Mouse (Mus musculus): Measurements from ENCODE around the gene Prss47.

Prss47 gene

DNA sequence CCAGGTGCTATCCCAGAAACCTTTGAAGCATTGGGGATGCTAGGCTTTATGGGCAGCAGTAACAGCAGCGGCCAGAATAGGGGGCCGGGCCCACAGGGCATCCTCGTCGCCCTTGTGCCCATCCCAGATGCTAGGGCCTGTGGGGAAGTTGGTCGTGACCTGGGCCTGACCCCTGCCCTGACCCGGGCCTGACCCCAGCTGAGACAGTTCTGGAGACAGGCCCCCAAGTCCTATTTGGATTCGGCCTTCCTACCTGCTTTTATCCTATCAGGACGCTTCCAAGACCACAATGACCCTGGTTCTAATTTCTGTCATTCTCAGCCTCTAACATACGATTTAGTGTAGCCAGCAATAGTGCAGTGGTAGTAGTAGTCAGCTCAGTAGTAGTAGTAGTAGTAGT is at the start of gene Prss47:
TSS of gene Prss47 (minus strand) at position 101 of the 400 bp plus-strand sequence.
- no peak for DNase-seq (ENCODE audit: low spot score)

GRCm38 (mm10) chr13:65101232-65101631 is 48.7 kb upstream of the Prss47 start:
- no peak for DNase-seq (ENCODE audit: low spot score)

- DNase-seq (ENCODE audit: low spot score) = no peak
These were observed 48.1 kb upstream of the Prss47 start for GRCm38 (mm10) chr13:65100678-65101077.

GRCm38 (mm10) chr13:65097018-65097417 is 44.5 kb upstream of the Prss47 start:
- no peak for DNase-seq (ENCODE audit: low spot score)

DNA sequence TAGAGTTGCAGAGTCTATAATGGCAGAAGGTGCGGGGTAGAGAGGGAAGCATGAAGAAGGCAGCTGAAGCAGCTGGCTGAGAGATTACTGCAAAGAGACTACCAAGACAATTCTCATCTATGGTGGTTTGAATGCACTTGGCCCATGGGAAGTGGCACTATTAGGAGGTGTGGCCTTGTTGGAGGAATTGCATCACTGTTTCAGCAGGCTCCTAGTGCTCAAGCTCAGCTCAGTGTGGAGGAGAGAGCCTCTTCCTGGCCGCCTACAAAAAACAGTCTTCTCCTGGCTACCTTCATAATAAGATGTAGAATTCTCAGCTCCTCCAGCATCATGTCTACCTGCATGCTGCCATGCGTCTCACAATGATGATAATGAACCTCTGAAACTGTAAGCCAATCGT is 43.4 kb upstream of the Prss47 start:
- no peak for DNase-seq (ENCODE audit: low spot score)

DNA sequence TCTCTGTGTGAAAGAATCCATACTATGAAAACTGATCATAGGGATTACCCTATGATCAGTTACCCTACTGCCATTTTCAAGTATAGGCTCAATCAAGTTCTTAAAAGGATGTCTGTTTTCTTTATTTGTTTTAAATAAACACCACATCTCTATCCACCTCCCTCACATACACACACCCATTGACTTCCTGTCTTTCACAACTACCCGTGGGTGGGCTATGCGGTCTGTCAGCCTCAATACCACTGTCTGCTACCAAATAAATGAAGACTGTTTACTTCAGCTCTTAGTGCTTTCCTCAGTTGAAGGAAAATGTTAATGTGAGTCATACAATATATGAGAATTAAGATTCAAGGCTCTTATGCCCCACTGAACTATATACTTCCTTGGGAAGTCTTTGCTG is 17.4 kb upstream of the Prss47 start:
- no peak for DNase-seq (ENCODE audit: low spot score)

GRCm38 (mm10) chr13:65035057-65035456 is 17.5 kb downstream of the Prss47 start:
- no peak for DNase-seq (ENCODE audit: low spot score)

DNA sequence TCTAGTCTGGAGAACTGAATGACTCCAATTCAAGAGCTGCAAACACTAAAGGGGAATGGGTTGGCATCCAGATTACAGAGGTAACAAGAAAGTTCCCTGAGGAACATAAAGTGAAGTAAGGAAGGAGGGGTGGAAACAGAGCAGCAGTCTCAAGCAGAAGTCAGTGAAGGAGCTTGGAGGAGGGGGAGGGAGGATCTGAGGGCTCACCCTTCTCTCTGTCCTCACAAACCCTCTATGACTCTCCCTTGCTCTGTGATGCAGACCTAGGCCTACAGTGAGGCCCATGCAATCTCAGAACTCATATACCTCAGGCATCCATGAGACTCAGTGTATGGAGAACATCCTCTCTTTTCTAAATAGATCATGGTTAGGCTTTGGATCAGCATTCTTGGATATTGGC is 19.8 kb downstream of the Prss47 start, which contains the start of gene Spata31d1c:
TSS of gene Spata31d1c (plus strand) at position 301 of the 400 bp plus-strand sequence.
- no peak for DNase-seq (ENCODE audit: low spot score)

GRCm38 (mm10) chr13:65011052-65011738 is 41.4 kb downstream of the Prss47 start:
- no peak for DNase-seq (ENCODE audit: low spot score)

GRCm38 (mm10) chr13:65007971-65008370 is 44.6 kb downstream of the Prss47 start:
- no peak for DNase-seq (ENCODE audit: low spot score)

DNA sequence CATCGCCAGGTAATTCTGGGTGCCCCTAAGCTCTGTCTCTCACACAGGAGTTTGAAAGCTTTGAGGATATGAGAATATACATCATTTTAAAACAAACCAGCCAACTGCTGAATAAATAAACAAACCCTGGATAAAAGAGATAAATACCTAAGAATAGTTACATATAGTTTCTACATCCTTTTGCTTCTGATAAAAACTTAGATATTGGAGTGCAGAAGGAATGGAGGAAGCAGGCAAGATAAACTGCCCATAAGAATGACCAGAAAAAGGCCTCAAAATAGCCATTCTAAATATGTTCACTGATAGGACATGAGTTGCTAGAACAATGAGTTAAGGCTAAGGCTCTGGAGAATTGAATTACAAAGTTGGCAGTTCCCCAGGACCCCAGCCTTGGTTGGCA is 45.8 kb downstream of the Prss47 start:
- DNase-seq (ENCODE audit: low spot score) = no peak

GRCm38 (mm10) chr13:65005414-65005813 is 47.1 kb downstream of the Prss47 start:
- DNase-seq (ENCODE audit: low spot score) = no peak

Measured in testis, postnatal 10 days (tissue).